Mouse (Mus musculus) cerebellum, adult 9-11 months (tissue): Measurements from ENCODE around the gene Car11.

Source experiments
- DNase-seq: peaks from one replicate; pipeline ENCODE4 v3.0.0; 2022

Car11 gene

DNA sequence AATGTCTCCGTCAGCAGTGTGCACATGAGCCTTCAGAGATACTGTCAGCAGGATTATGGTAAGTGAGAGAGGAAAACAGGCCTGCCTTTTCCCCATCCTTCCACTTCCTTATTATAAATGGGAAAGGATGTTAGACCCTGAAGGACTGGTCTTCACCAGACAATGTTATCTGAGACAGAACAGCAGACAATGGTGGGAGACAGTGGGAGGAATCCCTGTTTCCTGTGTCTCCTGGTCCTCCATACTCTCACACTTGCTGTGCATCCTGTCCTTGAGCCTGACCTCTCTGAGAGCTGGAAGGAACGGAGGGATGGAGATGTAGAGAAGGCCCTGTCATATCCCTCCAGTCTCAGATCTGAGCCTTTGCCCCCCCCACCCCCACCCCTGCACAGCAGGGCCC lies 7.3 kb upstream of the Car11 start:
- no peak for DNase-seq

DNA sequence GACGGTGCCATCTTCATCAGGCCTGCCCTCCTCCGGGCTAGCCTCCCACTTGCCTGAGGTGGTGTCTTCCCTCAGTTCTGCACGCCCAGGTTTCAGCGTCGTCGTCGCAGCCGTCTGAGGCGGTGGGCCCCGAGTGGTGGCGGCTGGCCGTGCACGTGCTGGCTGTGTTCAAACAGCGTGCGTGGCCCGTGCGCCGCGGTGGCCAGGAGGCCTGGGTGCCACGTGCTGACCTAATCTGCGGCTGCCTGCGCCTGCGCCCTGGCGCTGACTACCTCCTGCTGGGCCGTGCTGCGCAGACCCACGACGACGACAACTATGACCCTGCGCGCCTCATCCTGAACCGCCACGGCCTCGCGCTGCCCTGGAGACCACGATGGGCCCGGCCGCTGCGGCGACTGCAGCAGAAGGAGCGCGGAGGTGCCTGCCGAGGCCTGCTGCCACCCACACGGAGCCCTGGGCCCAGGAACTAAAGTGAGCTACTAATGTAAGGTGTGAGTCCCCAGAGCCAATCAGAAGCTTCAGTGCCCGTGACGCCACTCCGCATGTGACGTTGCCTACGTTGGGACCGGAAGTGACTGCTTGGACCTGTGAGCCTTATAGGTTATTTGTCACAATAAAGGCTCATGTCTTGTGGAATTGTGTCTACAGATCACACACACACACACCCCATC lies 5.6 kb upstream of the Car11 start, which contains the start of gene Sec1:
TSS of gene Sec1 (minus strand) at position 482 of the 671 bp plus-strand sequence.
- DNase-seq = no peak

DNA sequence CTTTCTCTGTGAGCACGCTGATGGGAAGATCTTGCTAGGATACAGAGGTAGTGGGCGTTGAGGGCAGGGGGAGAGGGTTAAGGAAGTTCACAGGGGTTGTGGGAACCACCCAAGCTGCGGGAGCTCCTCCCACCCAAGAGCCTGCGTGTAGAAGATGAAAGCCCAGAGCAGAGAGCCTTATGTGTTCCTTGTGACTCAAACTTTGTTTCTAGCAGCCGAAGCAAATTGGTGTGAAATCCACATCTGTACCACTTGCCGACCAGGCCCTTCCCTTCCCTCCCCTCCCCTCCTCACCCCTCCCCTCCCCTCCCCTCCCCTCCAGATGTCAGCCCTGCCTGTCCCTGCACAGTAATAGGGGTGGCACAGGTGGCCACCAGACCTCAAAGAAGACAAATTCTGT lies 4.5 kb upstream of the Car11 start:
- DNase-seq = no peak

DNA sequence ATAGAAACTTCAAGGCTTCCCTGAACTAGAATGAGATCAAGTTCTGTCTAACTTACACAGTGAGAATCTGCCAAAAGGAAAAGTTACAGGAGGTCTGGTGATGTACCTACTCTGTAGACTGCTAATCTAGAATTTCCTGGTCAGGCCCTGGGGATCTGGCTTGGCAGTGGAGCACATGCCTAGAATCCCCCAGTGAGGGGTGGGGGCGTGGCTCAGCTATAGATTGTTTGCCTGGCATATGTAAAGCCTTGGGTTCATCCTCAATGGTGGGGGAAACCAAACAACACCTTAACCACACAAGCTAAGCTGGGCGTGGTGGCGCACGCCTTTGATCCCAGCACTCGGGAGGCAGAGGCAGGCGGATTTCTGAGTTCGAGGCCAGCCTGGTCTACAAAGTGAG lies 1.7 kb upstream of the Car11 start:
- peak; percentile 59 for DNase-seq

DNA sequence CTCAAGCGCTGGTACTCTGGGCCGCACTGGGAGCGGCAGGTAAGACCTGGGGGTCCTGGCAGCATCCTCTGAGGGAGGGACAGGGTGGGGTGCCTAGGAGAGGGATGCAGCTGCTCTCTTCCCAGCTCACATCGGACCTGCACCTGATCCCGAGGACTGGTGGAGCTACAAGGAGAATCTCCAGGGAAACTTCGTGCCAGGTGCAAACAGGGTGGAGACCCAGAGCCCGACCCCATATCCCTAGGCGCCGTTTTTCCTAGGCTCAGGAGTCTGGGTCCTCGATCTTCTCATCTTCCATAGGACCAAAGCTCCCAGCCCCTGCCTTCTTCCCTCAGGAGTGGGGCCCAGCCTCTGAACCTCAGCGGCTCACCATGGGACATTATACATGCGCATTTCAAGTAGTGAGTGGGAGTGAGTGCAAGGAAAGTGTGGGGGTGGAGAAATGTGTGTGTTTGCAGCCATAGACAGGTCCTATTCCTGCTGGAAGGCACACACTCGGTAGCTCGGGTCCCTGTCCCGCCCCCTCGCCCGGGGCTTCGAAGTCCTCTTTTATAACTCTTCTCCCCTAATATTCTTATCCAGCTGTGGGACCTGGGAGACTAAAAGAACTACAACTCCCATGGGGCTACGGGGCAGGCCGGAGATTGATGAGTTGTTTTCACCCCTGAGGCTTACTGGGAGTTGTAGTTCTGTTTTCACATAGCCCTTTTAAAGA lies 815 bp downstream of the Car11 start:
- peak; percentile 89 for DNase-seq

DNA sequence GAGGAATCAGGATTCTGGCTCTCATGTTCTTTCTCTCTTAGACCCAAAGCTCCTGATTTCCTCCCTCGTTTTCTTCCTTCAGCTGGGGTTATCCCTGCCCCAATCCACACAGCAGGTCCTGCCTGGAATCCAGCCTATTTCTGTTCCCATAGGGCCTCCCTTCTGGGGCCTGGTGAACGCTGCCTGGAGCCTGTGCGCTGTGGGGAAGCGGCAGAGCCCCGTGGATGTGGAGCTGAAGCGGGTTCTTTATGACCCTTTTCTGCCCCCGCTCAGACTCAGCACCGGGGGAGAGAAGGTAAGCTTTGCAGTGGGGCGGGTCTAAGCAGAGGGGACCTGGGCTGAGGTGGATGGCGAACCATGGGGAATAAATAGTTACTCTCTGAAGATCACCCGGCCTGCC lies 1.4 kb downstream of the Car11 start:
- peak; percentile 78 for DNase-seq

DNA sequence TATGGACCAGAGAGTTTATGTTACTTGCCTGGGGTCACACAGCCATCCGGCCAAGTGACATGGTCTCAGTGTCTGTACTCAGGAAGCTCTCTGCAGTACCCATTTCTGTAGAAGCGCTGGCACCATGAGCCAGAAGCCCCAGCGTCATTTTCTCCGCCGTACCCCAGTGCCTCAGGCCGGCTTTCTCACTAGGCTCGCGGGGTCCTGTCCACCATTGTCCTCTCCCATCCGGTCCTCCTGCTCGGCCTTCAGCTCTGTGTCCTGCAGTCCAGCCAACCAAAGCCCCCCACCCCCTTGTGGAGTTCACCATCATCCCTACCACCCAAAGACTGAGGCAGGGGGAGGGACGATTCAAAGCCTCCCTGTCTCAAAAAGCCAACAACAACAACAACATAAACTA lies 2.0 kb downstream of the Car11 start:
- peak; percentile 74 for DNase-seq

DNA sequence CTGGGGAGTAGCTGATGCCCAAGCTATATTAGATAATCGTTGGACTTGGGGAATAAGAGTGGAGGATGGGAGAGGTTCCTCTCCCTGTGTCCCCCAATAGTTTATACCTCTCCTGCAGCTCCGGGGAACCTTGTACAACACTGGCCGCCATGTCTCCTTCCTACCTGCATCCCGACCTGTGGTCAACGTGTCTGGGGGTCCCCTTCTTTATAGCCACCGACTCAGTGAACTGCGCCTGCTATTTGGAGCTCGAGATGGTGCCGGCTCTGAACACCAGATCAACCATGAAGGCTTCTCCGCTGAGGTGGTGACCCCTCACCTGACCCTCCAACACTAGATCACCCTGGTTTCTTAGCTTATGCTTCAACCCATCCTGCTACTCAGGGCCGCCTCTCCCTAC lies 2.7 kb downstream of the Car11 start:
- DNase-seq = peak; percentile 73

DNA sequence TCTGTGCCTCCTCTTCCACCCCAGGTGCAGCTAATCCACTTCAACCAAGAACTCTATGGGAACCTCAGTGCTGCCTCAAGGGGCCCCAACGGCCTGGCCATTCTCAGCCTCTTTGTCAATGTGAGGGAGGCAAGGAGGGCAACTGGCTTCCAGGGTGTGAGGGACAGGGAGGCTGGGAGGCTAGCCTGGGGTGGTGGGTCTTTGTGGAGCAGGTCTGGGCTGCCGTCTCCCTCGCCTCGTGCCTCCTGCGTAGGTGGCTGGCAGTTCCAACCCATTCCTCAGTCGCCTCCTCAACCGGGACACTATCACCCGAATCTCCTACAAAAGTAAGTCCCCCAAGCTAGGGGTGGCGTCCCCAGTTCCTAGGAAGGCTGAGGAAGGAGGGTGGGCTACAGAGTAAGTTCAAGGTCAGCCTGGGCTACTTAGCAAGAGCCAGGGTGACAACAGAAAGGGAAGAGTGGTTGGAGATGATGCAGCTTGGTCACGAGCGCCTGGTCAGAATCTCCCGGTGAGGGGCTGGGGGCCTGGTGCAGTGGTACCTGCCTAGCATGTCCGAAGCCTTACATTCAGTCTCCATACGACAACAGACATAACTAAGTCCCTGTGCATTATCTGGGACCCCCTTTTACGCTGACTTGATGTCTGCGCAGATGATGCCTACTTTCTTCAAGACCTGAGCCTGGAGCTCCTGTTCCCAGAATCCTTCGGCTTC lies 3.3 kb downstream of the Car11 start:
- peak; percentile 77 for DNase-seq

DNA sequence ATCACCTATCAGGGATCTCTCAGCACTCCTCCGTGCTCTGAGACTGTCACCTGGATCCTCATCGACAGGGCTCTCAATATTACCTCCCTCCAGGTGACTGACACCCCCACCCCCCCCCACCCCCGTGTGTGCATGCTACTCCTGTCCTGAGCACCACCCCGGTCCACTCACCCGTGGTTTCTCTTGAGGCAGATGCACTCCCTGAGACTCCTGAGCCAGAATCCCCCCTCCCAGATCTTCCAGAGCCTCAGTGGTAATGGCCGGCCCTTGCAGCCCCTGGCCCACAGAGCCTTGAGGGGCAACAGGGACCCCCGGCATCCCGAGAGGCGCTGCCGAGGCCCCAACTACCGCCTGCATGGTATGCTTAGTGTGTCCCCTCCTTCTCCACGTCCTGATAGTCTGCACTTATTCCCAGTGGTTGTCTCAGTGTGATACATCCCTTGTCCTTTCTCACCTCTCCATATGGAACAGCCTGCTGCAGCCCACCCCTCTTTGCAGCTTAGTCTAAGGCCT lies 3.9 kb downstream of the Car11 start:
- DNase-seq = peak; percentile 87

DNA sequence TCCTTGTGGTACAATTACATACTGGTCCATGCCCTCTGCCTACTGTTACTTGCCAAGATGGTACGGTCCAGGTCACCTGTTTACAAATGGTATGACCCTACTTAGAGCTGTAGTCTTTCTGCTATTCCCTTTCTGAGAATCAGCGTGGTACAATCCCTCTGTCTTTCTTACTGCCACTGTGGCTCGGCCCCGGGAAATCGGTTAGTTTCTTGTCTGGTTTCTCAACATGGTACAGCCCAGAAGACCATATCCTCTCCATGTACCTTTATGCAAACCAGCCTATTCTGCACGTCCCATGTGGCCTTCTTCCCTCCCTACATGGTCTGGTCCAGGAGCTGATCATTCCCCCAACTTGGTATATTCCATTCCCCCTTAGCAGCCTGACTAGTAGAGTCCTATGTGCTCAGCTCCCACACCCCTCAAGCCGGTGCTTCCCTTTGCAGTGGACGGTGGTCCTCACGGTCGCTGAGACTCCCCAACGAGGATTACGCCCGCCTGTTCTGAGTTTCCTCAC lies 4.5 kb downstream of the Car11 start:
- peak; percentile 95 for DNase-seq

DNA sequence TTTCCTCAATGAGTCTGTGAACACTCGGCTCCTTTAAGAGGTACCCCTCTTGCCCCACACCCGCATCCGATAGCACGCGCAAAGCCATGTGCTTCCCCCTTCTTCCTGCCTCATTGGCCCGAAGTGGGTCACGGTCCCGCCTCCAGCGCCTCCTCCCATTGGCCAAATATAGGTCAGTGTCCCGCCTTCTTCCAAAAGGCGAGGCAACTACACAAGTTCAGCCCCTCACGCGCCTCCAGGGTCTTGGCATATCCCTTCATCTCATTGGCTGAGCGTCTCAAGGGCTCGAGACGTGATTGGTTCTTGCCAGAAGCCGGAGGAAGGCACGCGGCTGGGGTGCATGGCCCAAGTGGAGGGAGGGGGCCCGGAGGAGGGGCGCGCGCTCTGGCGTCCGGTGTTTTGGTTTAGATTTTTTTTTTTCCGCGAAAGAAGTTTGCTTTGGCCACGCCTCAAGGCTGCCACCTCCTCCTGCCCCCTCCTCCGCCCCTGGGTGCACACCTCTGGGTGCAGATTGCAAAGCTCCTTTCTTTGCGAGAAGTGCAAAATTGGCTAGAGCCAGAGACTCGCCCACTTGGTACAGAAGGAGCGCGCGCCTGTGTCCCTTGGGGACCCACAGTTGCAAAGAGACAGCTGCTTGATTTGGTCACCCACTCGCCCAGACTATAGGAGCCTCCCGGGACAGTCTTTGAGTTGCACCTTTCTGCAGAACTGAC lies 5.2 kb downstream of the Car11 start, which contains the start of gene Dbp:
TSS of gene Dbp (plus strand) at position 359 of the 713 bp plus-strand sequence.
- DNase-seq = peak; percentile 100

DNA sequence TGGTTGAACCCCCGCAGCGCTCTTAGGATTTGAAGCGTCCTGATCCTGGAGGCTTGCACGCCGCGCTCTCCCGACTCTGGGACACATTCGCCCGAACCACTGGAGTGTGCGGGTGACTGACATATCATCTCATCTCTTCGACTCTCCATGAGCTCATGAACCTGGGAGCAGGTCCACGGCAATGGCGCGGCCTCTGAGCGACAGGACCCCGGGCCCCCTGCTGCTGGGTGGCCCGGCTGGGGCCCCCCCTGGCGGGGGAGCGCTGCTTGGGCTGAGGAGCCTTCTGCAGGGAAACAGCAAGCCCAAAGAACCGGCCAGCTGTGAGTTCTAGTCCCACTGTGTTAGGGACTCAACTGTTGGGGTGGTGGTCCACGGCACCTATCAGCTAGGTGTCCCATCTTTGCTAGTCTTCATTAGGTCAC lies 5.8 kb downstream of the Car11 start:
- no peak for DNase-seq

DNA sequence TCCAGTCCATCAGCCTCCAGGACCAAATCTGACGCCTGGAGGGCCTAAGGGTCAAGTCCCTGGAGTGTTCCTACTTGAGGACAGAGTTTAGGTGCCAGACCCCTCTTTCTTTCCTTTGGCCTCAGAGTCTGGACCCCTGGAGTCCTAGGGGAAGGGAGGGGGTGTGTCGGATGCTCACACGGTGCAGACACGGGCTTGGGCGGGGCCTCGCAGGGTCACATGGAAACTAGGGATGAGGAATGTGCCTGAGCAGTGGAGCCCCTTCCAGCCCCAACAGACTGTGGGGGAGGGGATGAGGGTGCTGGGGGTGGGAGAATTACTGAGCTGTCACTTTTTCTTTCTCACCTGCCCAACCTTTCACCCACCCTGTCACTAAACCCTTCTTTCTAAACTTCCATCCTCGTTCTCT lies 6.2 kb downstream of the Car11 start:
- peak; percentile 94 for DNase-seq

DNA sequence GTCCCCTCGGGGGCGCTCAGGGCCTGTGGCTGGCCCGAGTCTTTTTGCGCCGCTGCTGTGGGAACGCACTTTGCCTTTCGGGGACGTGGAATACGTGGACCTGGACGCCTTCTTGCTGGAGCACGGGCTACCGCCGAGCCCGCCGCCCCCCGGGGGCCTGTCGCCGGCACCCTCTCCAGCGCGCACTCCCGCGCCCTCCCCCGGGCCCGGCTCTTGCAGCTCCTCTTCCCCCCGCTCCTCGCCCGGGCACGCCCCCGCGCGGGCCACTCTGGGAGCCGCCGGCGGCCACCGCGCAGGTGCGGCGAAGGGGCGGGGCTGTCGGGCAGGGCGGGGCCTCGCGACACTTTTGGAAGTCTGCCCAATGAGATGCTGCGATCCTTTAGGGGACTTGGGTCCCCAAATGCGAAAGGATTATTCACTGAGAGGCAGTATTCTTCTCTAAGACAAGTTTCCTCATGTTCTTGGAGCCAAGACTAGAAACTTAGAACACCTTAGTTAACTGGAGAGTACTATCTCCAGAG lies 7.1 kb downstream of the Car11 start:
- DNase-seq = peak; percentile 94

DNA sequence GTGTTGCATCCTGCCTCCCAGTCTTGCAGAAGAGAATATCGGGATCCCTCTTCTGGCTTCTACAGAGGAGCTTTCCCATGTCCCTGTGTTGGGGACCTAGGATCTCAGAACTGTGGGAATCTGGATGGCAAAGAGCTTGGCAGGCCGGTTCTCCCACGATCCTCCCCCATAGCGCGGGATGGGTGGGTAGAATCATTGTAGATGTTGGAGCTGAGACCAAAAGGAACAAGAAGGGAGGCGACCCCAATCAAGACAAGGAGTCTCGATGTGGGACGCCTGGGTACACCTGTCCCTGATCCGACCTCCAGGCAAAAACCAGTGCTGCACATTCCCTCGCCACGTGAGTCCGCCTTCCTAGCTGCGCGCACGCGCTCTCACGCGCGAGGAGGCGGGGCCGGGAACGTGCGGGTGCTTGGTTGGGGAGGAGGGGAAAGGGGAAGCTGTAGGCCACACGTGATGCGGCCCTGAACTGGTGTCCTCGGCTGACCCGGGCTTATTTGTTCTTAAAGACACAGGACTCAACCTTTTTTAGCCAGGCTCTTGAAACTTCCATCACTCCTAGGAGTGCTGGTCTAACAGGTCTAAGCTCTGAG lies 7.8 kb downstream of the Car11 start:
- DNase-seq = peak; percentile 98

DNA sequence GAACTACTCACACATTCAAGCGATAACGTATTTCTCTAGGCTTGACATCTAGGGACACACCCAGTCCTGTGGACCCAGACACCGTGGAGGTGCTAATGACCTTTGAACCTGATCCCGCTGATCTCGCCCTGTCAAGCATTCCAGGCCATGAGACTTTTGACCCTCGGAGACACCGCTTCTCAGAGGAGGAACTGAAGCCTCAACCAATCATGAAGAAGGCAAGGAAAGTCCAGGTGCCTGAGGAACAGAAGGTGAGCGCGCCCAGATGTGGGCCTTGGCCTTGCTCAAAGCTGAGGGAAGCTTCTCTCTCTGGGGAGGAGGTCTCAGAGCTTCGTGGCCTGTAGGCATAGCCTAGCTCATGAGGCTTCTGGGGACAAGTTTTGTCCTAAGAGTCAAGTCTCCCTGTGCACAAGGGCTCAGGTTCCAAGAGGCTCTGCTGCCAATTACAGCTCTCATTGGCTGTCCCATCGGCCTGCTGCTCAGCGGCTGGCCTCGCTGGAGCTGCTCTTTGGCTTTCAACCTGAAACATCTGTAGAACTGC lies 8.6 kb downstream of the Car11 start:
- DNase-seq = peak; percentile 77

DNA sequence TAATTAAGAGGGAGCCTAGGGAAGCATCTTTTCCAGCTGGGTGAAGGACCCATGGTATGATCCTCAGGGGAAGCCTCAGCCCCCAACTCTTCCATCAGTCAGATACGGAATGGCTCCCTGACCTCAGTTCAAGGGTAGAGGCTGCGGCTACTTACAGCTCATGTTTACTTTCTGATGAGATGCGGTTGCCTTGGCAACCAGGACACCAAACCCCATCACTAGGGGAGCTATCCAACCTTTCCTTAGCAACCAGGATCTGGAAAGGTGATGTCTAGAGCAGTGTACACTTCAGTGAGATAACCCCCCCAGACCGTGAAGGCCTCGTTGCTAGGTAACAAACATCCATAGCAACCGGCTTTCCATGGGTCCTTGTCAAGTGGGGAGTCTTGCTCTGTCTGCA lies 9.4 kb downstream of the Car11 start:
- peak; percentile 64 for DNase-seq

DNA sequence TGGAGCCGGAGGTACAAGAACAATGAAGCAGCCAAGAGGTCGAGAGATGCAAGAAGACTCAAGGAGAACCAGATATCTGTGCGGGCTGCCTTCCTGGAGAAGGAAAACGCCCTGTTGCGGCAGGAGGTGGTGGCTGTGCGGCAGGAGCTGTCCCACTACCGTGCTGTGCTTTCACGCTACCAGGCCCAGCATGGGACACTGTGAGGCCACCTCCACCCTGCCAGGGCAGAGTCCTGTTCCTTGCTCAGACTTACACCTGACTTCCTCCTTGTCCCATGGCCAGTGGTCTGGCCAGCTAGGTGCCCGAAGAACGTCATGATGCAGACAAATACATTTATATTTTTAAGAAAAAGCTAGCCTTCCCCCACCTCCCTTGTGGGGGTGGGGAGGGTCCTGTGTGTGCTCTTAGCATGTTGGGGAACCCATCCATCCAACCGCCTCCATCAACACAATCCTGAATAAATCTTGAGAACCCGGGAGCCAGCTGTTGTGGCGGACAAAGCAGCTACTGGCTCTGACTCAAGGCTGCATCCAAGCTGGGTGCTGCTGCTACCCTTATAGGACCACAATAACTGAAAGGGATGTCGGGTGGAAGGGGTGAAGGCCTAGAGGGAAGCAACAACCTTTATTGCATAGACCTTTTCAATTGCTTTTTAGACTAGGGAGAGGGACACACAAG lies 10.2 kb downstream of the Car11 start:
- peak; percentile 63 for DNase-seq

DNA sequence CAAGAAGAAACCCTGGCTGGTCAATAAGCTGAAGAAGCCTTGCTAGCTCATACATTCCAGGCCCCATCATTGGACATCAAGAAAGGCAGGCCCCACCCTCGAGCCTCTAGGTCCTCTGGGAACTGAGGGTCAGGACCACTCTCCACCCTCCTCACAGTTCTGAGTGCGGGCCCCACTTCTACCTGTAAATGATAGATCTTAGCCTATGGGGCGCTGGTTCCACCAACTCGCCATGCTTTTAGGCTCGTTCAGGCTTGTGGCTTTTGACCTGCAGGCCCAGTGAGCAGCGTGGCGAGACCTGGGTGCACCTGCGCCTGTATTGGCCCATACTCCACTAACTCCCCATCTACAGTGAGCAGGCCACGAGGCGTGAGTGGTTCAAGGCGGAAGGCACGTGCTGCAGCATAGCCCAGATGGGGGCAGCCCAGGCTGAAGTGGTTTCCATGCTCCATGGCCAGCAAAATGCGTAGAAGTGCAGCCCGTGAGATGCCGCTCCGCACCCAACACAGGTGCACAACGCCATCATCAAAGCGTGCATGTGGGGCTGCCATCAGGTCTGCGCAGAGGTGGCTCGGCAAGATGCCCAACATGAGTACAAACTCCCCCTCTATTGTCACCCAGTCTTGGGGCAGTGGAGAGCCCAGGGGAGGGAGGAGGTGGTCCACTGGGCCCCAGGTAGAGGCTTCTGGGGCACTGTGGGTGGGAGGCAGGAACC lies 11.0 kb downstream of the Car11 start:
- peak; percentile 70 for DNase-seq
